Mouse (Mus musculus) splenic B cell, adult 2 months (primary cell): Measurements from ENCODE around the gene Hap1.
"Not testable (repeated sequence)": the region's sequence is repeated elsewhere in the genome, so short reads cannot be mapped to it uniquely, and the experiment has no call there.

Experiments used
- DNase-seq: peaks from one replicate; pipeline ENCODE4 v3.0.0-alpha.2; 2011; ENCODE audit warnings: low read depth, low spot score
- H3K27me3 ChIP-seq: 2 replicates; pipeline ENCODE4 v1.6.1; 2012; ENCODE audit warnings: mild to moderate bottlenecking, low read length, moderate library complexity, mixed read lengths; ENCODE audit not compliant: control insufficient read depth, poor library complexity, insufficient read depth, severe bottlenecking
- H3K36me3 ChIP-seq: 2 replicates; pipeline ENCODE4 v1.6.1; 2012; ENCODE audit warnings: mild to moderate bottlenecking, low read length, moderate library complexity, mixed read lengths; ENCODE audit not compliant: control insufficient read depth, poor library complexity, insufficient read depth, severe bottlenecking

The Hap1 gene

GRCm38 (mm10) chr11:100378446-100378845 is 22.5 kb upstream of the Hap1 start:
- DNase-seq = no peak
- H3K27me3 ChIP-seq = no peaks in the 10 kb centered on the region
- no peaks in the 10 kb centered on the region for H3K36me3 ChIP-seq

- Histone ChIP-seq H3K27me3 (no peaks in the 10 kb centered on the region), H3K36me3 (no peaks in the 10 kb centered on the region)
- DNase-seq = no peak
Measured at GRCm38 (mm10) chr11:100377989-100378388, 22.1 kb upstream of the Hap1 start.

- DNase-seq = no peak
- no peaks in the 10 kb centered on the region for H3K36me3 ChIP-seq
- H3K27me3 ChIP-seq = no peaks in the 10 kb centered on the region
Measured at GRCm38 (mm10) chr11:100376746-100377389, 20.9 kb upstream of the Hap1 start.

GRCm38 (mm10) chr11:100376005-100376404 is 20.1 kb upstream of the Hap1 start:
- DNase-seq = no peak
- no peaks in the 10 kb centered on the region for H3K36me3 ChIP-seq
- no peaks in the 10 kb centered on the region for H3K27me3 ChIP-seq

GRCm38 (mm10) chr11:100375127-100375526 is 19.2 kb upstream of the Hap1 start:
- no peak for DNase-seq
- Histone ChIP-seq H3K27me3 (no peaks in the 10 kb centered on the region), H3K36me3 (no peaks in the 10 kb centered on the region)

GRCm38 (mm10) chr11:100371981-100372558 is 16.1 kb upstream of the Hap1 start:
- Histone ChIP-seq H3K27me3 (no peaks in the 10 kb centered on the region), H3K36me3 (no peaks in the 10 kb centered on the region)
- DNase-seq = no peak

- Histone ChIP-seq H3K36me3 (no peaks in the 10 kb centered on the region), H3K27me3 (no peaks in the 10 kb centered on the region)
- DNase-seq = no peak
Measured at GRCm38 (mm10) chr11:100369822-100370221, 13.9 kb upstream of the Hap1 start.

GRCm38 (mm10) chr11:100369145-100369544 is 13.2 kb upstream of the Hap1 start:
- no peak for DNase-seq
- H3K36me3 ChIP-seq = no peaks in the 10 kb centered on the region
- H3K27me3 ChIP-seq = no peaks in the 10 kb centered on the region

- H3K27me3 ChIP-seq = no peaks in the 10 kb centered on the region
- H3K36me3 ChIP-seq = no peaks in the 10 kb centered on the region
- peak; percentile 66 for DNase-seq
Measured at GRCm38 (mm10) chr11:100362979-100363562, 7.1 kb upstream of the Hap1 start.

- no peaks in the 10 kb centered on the region for H3K27me3 ChIP-seq
- peak; percentile 84 for DNase-seq
- H3K36me3 ChIP-seq = no peaks in the 10 kb centered on the region
Measured at GRCm38 (mm10) chr11:100362209-100362978, 6.5 kb upstream of the Hap1 start.

GRCm38 (mm10) chr11:100361059-100361458 is 5.1 kb upstream of the Hap1 start:
- not testable (repeated sequence) for DNase-seq, H3K36me3 ChIP-seq, H3K27me3 ChIP-seq

- no peaks in the 10 kb centered on the region for H3K36me3 ChIP-seq
- H3K27me3 ChIP-seq = peaks cover 3% of the 10 kb centered on the region
- no peak for DNase-seq
Measured at GRCm38 (mm10) chr11:100360175-100360574, 4.2 kb upstream of the Hap1 start.

- DNase-seq = no peak
- Histone ChIP-seq H3K36me3 (no peaks in the 10 kb centered on the region), H3K27me3 (peaks cover 3% of the 10 kb centered on the region)
Measured at GRCm38 (mm10) chr11:100357408-100357807, 1.5 kb upstream of the Hap1 start.

GRCm38 (mm10) chr11:100356819-100357211 is 887 bp upstream of the Hap1 start:
- no peaks in the 10 kb centered on the region for H3K36me3 ChIP-seq
- DNase-seq = no peak
- peaks cover 3% of the 10 kb centered on the region for H3K27me3 ChIP-seq
